Mouse (Mus musculus) liver, embryonic 16.5 days (tissue): ENCODE results near the gene Iqsec1. TPM values are rescaled to one million over a fixed set of nuclear protein-coding genes. Genes with fewer than 3 reads are reported as not detected.

Experiments
- ATAC-seq: fragments of 200-750 bp; cut with Nextera tagmentation; 2 replicates; pipeline ENCODE4 v1.8.0; 2017; ENCODE audit warnings: low read depth, mild to moderate bottlenecking, moderate number of reproducible peaks, moderate library complexity
- H3K27ac ChIP-seq: fragments of 300-500 bp; sonication (generic); 2 replicates; pipeline ENCODE4 v1.5.1; 2014; ENCODE audit warnings: mild to moderate bottlenecking, low read length
- H3K27me3 ChIP-seq: fragments of 300-500 bp; sonication (generic); 2 replicates; pipeline ENCODE4 v1.6.1; 2014; ENCODE audit warnings: low read depth, low read length, mixed read lengths; ENCODE audit not compliant: control insufficient read depth, insufficient read depth
- H3K36me3 ChIP-seq: fragments of 300-500 bp; sonication (generic); 2 replicates; pipeline ENCODE4 v1.6.1; 2014; ENCODE audit warnings: mild to moderate bottlenecking; ENCODE audit not compliant: control insufficient read depth, insufficient read depth
- H3K4me1 ChIP-seq: fragments of 300-500 bp; sonication (generic); 2 replicates; pipeline ENCODE4 v1.6.1; 2014; ENCODE audit warnings: low read depth, low read length, mixed read lengths; ENCODE audit not compliant: control insufficient read depth
- H3K4me2 ChIP-seq: fragments of 300-500 bp; sonication (generic); 2 replicates; pipeline ENCODE4 v1.6.1; 2014; ENCODE audit warnings: low read depth, low read length, mixed read lengths
- H3K4me3 ChIP-seq: fragments of 300-500 bp; sonication (generic); 2 replicates; pipeline ENCODE4 v1.5.1; 2014; ENCODE audit warnings: low read depth, mild to moderate bottlenecking, low read length
- H3K9ac ChIP-seq: fragments of 300-500 bp; sonication (generic); 2 replicates; pipeline ENCODE4 v1.6.1; 2014; ENCODE audit warnings: low read depth, low read length
- H3K9me3 ChIP-seq: fragments of 300-500 bp; sonication (generic); replicated peaks from 2 replicates; pipeline ENCODE4 v1.6.1; 2016; ENCODE audit warnings: low read length; ENCODE audit not compliant: control insufficient read depth
- WGBS: fragments of 180-500 bp; shearing (Covaris S2); extraction: QIAGEN DNeasy Blood & Tissue Kit; methylation state at CpG from one replicate; pipeline ENCODE4 v1.1.7; 2014; ENCODE audit not compliant: insufficient replicate concordance; 5-methylcytosine and 5-hydroxymethylcytosine counted together
- polyA plus RNA-seq: library from polyadenylated mRNA; unstranded; fragments of >200 nt; fragmentation: Nextera tagmentation; extraction: Ambion mirVana; gene quantifications from 2 replicates; pipeline ENCODE4 v1.2.1, GENCODE M21; 2015

The Iqsec1 gene
- polyA plus RNA-seq, 1 experiment from 2014 or later: 3.6 TPM

GRCm38 (mm10) chr6:90796902-90797596, 191.4 kb downstream of the Iqsec1 start:
- Histone ChIP-seq H3K4me2 (no peak overlapping the region), H3K36me3 (no peaks in the 10 kb centered on the region), H3K27ac (no peak overlapping the region), H3K9ac (no peak overlapping the region), H3K4me1 (no peaks in the 10 kb centered on the region), H3K9me3 (no peaks in the 10 kb centered on the region), H3K4me3 (no peak overlapping the region), H3K27me3 (no peaks in the 10 kb centered on the region)
- WGBS: 64% methylated on average over 2 of the region's 2 CpGs
- no peak for ATAC-seq

GRCm38 (mm10) chr6:90790901-90791300, 197.6 kb downstream of the Iqsec1 start:
- Histone ChIP-seq H3K9ac (no peak overlapping the region), H3K36me3 (no peaks in the 10 kb centered on the region), H3K27me3 (no peaks in the 10 kb centered on the region), H3K4me2 (no peak overlapping the region), H3K4me1 (no peaks in the 10 kb centered on the region), H3K27ac (no peak overlapping the region), H3K9me3 (no peaks in the 10 kb centered on the region), H3K4me3 (no peak overlapping the region)
- no peak for ATAC-seq

- Histone ChIP-seq H3K4me2 (no peak overlapping the region), H3K27me3 (no peaks in the 10 kb centered on the region), H3K4me1 (no peaks in the 10 kb centered on the region), H3K36me3 (no peaks in the 10 kb centered on the region), H3K9me3 (no peaks in the 10 kb centered on the region), H3K27ac (no peak overlapping the region), H3K4me3 (no peak overlapping the region), H3K9ac (no peak overlapping the region)
- no peak for ATAC-seq
- 27% methylated on average over 5 of the region's 5 CpGs for WGBS
These were observed 199.0 kb downstream of the Iqsec1 start for GRCm38 (mm10) chr6:90789520-90789919.

GRCm38 (mm10) chr6:90787587-90787986, 200.9 kb downstream of the Iqsec1 start:
- Histone ChIP-seq H3K4me2 (no peak overlapping the region), H3K27ac (no peak overlapping the region; the same call in 1 of the 2 replicates), H3K9me3 (no peaks in the 10 kb centered on the region), H3K4me1 (no peaks in the 10 kb centered on the region), H3K27me3 (no peaks in the 10 kb centered on the region), H3K9ac (no peak overlapping the region), H3K4me3 (no peak overlapping the region), H3K36me3 (no peaks in the 10 kb centered on the region)
- ATAC-seq: no peak
- 54% methylated on average over 3 of the region's 3 CpGs for WGBS

- no peaks in the 10 kb centered on the region for H3K36me3 ChIP-seq
- no peak for ATAC-seq
- H3K9ac ChIP-seq: no peak overlapping the region
- no peaks in the 10 kb centered on the region for H3K27me3 ChIP-seq
- no peaks in the 10 kb centered on the region for H3K9me3 ChIP-seq
- 52% methylated on average over 6 of the region's 6 CpGs for WGBS
- H3K27ac ChIP-seq: no peak overlapping the region; the same call in 1 of the 2 replicates
- H3K4me2 ChIP-seq: no peak overlapping the region
- H3K4me1 ChIP-seq: no peaks in the 10 kb centered on the region
- H3K4me3 ChIP-seq: no peak overlapping the region
These were observed 201.4 kb downstream of the Iqsec1 start for GRCm38 (mm10) chr6:90787036-90787435.

- Histone ChIP-seq H3K4me2 (no peak overlapping the region), H3K9ac (no peak overlapping the region), H3K27me3 (no peaks in the 10 kb centered on the region), H3K4me3 (no peak overlapping the region), H3K9me3 (no peaks in the 10 kb centered on the region), H3K4me1 (no peaks in the 10 kb centered on the region), H3K36me3 (no peaks in the 10 kb centered on the region), H3K27ac (no peak overlapping the region)
- 58% methylated on average over 3 of the region's 3 CpGs for WGBS
- no peak for ATAC-seq
These were observed 201.9 kb downstream of the Iqsec1 start for GRCm38 (mm10) chr6:90786589-90786988.

- Histone ChIP-seq H3K4me3 (no peak overlapping the region), H3K27ac (no peak overlapping the region), H3K36me3 (no peaks in the 10 kb centered on the region), H3K9me3 (no peaks in the 10 kb centered on the region), H3K4me1 (no peaks in the 10 kb centered on the region), H3K4me2 (no peak overlapping the region), H3K27me3 (no peaks in the 10 kb centered on the region), H3K9ac (no peak overlapping the region)
- WGBS: 30% methylated on average over 4 of the region's 4 CpGs
- no peak for ATAC-seq
These were observed 204.5 kb downstream of the Iqsec1 start for GRCm38 (mm10) chr6:90783945-90784344.

GRCm38 (mm10) chr6:90783176-90783575, 205.3 kb downstream of the Iqsec1 start:
- Histone ChIP-seq H3K4me1 (no peaks in the 10 kb centered on the region), H3K9ac (no peak overlapping the region), H3K36me3 (no peaks in the 10 kb centered on the region), H3K27me3 (no peaks in the 10 kb centered on the region), H3K9me3 (no peaks in the 10 kb centered on the region), H3K27ac (no peak overlapping the region), H3K4me2 (no peak overlapping the region), H3K4me3 (no peak overlapping the region)
- ATAC-seq: no peak

GRCm38 (mm10) chr6:90781921-90782770, 206.3 kb downstream of the Iqsec1 start:
- no peaks in the 10 kb centered on the region for H3K4me1 ChIP-seq
- no peaks in the 10 kb centered on the region for H3K9me3 ChIP-seq
- WGBS: 48% methylated on average over 19 of the region's 19 CpGs
- no peak overlapping the region for H3K27ac ChIP-seq
- no peak overlapping the region for H3K9ac ChIP-seq
- no peaks in the 10 kb centered on the region for H3K27me3 ChIP-seq
- no peaks in the 10 kb centered on the region for H3K36me3 ChIP-seq
- no peak overlapping the region for H3K4me2 ChIP-seq
- ATAC-seq: no peak
- no peak overlapping the region for H3K4me3 ChIP-seq
